Mouse (Mus musculus): ENCODE results near the gene P2rx7.

DNA sequence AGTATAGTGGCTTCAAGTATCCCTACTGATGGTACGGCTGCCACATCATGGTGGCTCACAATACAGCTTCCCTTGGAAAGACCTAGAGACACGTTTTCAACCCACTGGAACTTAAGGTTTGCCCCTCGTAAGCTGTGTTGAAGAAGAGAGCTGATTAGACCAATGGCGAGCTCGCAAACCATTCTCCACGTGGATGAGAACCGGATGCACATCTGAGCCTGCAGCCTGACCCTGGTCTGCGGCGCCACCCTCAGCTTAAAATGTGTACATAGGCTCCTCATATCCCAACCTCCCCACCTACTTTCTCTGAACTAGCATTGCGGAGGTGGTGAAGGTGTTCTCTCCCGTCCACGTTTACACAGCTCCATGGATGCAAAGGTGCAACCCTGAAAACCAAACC, 37.6 kb downstream of the P2rx7 start:
- TF ChIP-seq CTCF (IDR thresholded peaks at IDR 0.05; ENCODE audit: borderline replicate concordance, extremely low read depth, insufficient read depth, insufficient read length) (no peak), POLR2A (IDR thresholded peaks at IDR 0.05; ENCODE audit: borderline replicate concordance, extremely low read depth, insufficient read depth, insufficient read length, poor library complexity, severe bottlenecking) (no peak)

Data from brain, embryonic 14.5 days (tissue).